Mouse (Mus musculus): ENCODE data around the gene Agtpbp1. TPM values are rescaled to one million over a fixed set of nuclear protein-coding genes. Genes with fewer than 3 reads are reported as not detected.
"Not testable (repeated sequence)": the region's sequence is repeated elsewhere in the genome, so short reads cannot be mapped to it uniquely, and the experiment has no call there.

Agtpbp1 gene
- polyA plus RNA-seq, 1 experiment, result 62.8 TPM

DNA sequence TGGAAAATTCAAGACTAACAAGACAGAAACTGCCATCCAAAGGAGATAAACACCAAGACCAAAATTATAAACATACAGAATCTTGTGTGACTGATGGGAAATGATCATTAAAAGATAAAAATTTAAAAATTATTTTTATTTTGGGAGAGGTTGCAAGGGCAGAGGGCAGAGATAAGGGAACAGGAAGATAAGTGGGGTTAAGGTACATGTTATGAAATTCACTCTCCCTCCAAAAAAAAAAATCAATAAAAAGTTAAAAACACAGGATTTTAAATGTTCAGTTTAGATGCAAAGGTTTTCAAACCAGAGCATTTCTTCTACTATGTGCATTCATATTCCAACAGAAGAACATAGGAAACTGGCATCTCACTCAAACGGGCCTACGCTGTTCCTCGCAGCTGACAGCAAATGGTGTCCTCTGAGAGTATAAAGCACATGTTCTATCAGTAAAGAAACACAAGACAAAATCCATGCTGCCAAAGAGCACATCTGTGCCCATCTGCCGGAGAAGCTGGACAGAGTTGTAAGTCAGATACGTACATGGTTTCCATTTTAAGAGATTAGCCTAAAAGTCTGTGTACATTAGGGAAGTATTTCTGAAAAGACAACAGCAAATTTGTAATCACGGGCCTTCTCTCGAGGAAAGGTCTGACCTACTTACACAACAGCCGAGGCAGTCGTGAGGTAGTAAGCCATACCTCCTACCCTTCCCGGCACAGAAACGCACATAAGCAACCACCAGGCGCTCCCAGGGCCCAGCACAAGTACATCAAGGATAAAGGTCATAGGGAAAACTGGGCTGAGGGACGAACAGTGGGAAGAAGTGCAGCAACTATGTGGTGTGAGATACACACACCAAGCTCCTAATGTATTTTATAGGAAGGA lies 104.2 kb downstream of the Agtpbp1 start:
- TF ChIP-seq CTCF (IDR thresholded peaks at IDR 0.05; ENCODE audit: borderline replicate concordance, insufficient read depth, low read length) (no peak), POLR2A (IDR thresholded peaks at IDR 0.05; ENCODE audit: low read depth, low read length) (no peak)
- peaks cover 3% of the 10 kb centered on the region; the same call in 1 of the 2 replicates for H3K4me1 ChIP-seq (ENCODE audit: control insufficient read depth, insufficient read depth, low read length)
- H3K4me3 ChIP-seq (ENCODE audit: insufficient read depth, low read length), result no peak overlapping the region
- no peak overlapping the region for H3K27ac ChIP-seq (ENCODE audit: insufficient read depth, low read length)

DNA sequence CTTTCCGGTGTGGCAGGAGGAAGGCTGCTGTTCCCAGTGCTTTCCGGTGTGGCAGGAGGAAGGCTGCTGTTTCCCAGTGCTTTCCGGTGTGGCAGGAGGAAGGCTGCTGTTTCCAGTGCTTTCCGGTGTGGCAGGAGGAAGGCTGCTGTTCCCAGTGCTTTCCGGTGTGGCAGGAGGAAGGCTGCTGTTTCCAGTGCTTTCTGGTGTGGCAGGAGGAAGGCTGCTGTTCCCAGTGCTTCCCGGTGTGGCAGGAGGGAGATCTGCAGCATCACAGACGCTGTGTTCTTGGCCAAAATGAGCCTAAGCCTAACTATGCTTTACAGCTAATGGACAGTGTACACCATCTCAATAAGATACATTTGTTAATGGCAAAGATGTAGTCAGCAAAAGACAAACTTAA lies 107.1 kb downstream of the Agtpbp1 start:
- not testable (repeated sequence) for H3K4me1 ChIP-seq (ENCODE audit: control insufficient read depth, insufficient read depth, low read length); H3K4me3 ChIP-seq (ENCODE audit: insufficient read depth, low read length); H3K27ac ChIP-seq (ENCODE audit: insufficient read depth, low read length)

DNA sequence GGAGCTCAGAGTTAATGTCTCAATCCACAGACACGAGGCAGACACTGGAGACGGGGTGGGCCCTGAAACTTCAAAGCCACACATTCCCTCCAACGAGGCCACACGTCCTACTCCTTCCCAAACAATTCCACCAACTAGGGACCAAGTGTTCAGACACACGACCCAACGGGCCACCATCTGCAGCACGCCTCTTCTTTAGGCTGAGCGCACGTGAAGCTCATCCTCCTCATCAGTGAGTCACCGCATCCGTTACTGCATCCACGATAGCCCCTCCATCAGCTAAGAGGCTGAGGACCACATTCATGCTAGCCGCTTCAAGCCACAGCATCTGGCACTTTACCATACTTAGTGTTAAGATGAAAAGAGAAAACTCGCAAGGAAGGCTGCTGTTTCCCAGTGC lies 107.6 kb downstream of the Agtpbp1 start:
- H3K4me1 ChIP-seq (ENCODE audit: control insufficient read depth, insufficient read depth, low read length), result no peaks in the 10 kb centered on the region
- TF ChIP-seq CTCF (IDR thresholded peaks at IDR 0.05; ENCODE audit: borderline replicate concordance, insufficient read depth, low read length), result no peak
- TF ChIP-seq POLR2A (IDR thresholded peaks at IDR 0.05; ENCODE audit: low read depth, low read length), result no peak
- no peak overlapping the region for H3K27ac ChIP-seq (ENCODE audit: insufficient read depth, low read length)
- H3K4me3 ChIP-seq (ENCODE audit: insufficient read depth, low read length), result no peak overlapping the region

DNA sequence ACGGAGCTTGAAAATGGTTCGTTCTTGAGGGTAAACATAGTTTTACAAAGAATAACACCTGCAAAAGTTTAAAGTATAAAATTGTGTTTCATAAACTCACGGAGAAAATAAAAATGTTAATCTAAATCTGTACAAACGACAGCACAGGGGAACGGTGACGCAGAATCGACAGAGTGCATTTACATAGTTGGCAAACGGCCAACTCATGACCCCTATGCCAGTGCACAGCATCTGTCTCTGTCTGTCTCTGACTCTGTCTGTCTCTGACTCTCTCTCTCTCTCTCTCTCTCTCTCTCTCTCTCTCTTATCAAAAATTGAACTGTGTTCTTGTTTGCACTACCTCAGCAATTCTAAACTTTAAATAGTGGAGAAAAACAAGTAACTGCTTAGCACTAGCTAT lies 110.1 kb downstream of the Agtpbp1 start:
- H3K4me1 ChIP-seq (ENCODE audit: control insufficient read depth, insufficient read depth, low read length), result no peaks in the 10 kb centered on the region
- no peak overlapping the region for H3K4me3 ChIP-seq (ENCODE audit: insufficient read depth, low read length)
- no peak overlapping the region for H3K27ac ChIP-seq (ENCODE audit: insufficient read depth, low read length)
- no peak for TF ChIP-seq CTCF (IDR thresholded peaks at IDR 0.05; ENCODE audit: borderline replicate concordance, insufficient read depth, low read length)
- TF ChIP-seq POLR2A (IDR thresholded peaks at IDR 0.05; ENCODE audit: low read depth, low read length), result no peak

DNA sequence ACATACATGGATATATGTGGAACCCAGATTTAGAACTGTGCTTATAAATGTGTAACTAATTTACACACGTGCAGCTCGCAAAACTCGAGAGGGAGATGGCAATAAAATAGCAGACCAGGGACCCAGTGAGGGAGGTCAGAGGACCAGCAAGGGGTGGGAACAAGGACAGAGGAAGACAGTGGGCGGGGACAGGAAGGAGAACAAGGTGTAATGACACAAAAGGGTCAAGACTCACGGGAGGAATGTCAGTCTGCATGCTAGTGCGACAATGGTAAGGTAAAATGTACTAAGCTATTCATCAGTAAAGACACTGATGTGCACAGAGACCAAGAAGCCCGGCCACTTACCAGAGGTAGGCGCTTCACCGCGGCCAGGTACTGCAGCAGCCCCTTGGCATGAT lies 111.7 kb downstream of the Agtpbp1 start:
- H3K4me3 ChIP-seq (ENCODE audit: insufficient read depth, low read length), result no peak overlapping the region
- TF ChIP-seq POLR2A (IDR thresholded peaks at IDR 0.05; ENCODE audit: low read depth, low read length), result no peak
- no peak for TF ChIP-seq CTCF (IDR thresholded peaks at IDR 0.05; ENCODE audit: borderline replicate concordance, insufficient read depth, low read length)
- H3K27ac ChIP-seq (ENCODE audit: insufficient read depth, low read length), result no peak overlapping the region
- H3K4me1 ChIP-seq (ENCODE audit: control insufficient read depth, insufficient read depth, low read length), result no peaks in the 10 kb centered on the region

DNA sequence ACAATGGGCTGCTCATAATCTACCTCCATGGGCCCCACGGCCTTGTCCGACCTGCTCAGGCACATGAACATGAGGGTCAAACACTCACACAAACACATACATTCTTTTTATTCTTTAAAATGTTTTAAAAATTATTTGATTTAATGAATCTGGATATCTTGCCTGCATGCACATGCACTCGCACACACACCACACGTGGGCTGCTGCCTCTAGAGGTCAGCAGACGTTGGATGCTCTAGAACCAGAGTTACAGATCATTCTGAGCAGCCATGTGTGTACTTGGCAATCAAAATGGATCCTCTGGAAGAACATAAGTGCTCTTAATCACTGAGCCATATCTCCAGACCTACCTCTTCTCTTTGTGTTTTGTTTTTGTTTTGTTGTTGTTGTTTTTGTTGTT lies 112.8 kb downstream of the Agtpbp1 start:
- no peaks in the 10 kb centered on the region for H3K4me1 ChIP-seq (ENCODE audit: control insufficient read depth, insufficient read depth, low read length)
- no peak overlapping the region for H3K27ac ChIP-seq (ENCODE audit: insufficient read depth, low read length)
- no peak overlapping the region for H3K4me3 ChIP-seq (ENCODE audit: insufficient read depth, low read length)
- TF ChIP-seq POLR2A (IDR thresholded peaks at IDR 0.05; ENCODE audit: low read depth, low read length) (no peak), CTCF (IDR thresholded peaks at IDR 0.05; ENCODE audit: borderline replicate concordance, insufficient read depth, low read length) (no peak)

DNA sequence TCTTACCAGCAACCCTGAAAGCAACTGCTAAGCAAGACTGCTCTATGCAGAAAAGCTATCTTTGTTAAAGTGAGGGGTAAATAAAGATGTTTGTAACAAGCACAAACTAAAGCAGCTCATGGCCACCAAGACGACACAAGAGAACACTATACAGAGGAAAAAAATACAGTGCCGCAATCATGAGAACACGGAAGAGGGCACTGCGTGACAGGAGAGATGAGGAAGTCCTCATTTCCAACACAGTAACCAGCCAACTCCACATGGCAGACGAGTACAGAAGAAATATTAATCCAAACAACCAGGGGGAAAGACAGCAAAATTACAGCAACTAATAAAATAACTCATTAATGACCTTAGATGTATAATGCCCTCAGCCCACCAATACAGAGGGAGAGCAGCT lies 115.3 kb downstream of the Agtpbp1 start:
- Histone ChIP-seq H3K4me1 (ENCODE audit: control insufficient read depth, insufficient read depth, low read length) (no peaks in the 10 kb centered on the region), H3K27ac (ENCODE audit: insufficient read depth, low read length) (no peak overlapping the region), H3K4me3 (ENCODE audit: insufficient read depth, low read length) (no peak overlapping the region)
- TF ChIP-seq POLR2A (IDR thresholded peaks at IDR 0.05; ENCODE audit: low read depth, low read length), result no peak
- TF ChIP-seq CTCF (IDR thresholded peaks at IDR 0.05; ENCODE audit: borderline replicate concordance, insufficient read depth, low read length), result no peak

DNA sequence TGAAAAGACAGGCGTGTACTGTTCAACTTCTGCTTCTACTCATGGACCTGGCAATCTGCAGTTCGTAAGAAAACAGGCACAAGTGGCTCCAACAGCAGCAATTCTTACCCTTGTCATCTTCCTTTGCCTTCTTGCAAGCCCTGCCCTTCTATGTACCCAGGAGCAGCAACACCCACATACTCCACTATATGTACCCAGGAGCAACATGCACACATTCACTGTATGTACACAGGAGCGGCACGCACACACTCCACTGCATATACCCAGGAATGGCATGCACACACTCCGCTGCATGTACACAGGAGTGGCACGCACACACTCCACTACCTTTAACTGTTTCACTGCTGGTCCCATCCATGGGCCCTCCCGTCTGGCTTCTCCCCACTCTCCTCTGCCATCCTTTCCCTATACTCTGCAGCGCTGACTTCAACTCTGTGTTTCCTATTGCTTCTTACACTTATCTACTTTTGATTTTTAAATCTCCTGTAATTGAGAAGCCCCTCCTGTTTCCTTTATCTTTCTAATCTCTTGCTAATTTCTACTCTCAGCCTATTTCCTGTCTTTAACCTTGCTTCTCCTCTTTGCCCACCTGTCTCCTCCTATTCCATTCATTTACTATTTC lies 116.7 kb downstream of the Agtpbp1 start:
- Histone ChIP-seq H3K27ac (ENCODE audit: insufficient read depth, low read length) (no peak overlapping the region), H3K4me1 (ENCODE audit: control insufficient read depth, insufficient read depth, low read length) (no peaks in the 10 kb centered on the region), H3K4me3 (ENCODE audit: insufficient read depth, low read length) (no peak overlapping the region)
- no peak for TF ChIP-seq POLR2A (IDR thresholded peaks at IDR 0.05; ENCODE audit: low read depth, low read length)
- TF ChIP-seq CTCF (IDR thresholded peaks at IDR 0.05; ENCODE audit: borderline replicate concordance, insufficient read depth, low read length), result no peak

DNA sequence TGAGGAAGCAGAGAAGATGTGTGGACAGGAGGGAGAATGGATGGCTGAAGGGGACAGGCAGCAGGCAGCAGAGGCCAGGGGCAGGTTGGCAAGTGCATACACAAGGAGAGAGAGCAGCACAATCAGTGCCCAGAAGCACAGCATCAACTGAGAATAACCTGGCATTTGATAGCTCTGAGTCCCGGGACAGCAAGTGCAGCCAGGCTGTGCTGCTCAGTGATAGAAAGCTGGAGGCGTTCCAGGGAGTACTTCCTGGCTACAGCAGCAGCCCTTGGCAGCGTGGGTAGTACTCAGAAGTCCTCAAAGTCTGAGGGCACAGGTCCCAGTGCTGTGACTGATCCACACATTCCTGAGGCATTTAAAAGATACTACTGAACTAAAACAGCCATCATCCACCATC lies 117.4 kb downstream of the Agtpbp1 start:
- H3K4me1 ChIP-seq (ENCODE audit: control insufficient read depth, insufficient read depth, low read length), result no peaks in the 10 kb centered on the region
- no peak for TF ChIP-seq POLR2A (IDR thresholded peaks at IDR 0.05; ENCODE audit: low read depth, low read length)
- no peak overlapping the region for H3K27ac ChIP-seq (ENCODE audit: insufficient read depth, low read length)
- H3K4me3 ChIP-seq (ENCODE audit: insufficient read depth, low read length), result no peak overlapping the region

DNA sequence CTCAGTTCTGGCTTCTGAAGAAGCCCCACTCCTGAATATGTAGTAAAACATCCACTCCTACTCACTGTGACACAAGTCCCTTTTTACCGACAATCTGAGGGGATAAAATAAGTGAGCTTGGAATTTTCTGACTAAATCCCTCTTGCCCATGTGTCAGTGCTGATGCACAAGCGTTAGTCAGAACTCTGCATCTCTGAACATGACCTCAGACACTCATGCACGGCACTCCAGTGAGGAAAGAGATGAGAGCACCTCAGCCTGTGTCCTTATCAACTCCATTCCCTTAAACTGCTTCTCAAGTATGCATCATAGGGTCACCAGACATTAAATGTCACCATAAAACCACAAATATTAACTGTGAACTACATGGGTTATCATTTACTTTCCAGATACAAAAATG lies 124.1 kb downstream of the Agtpbp1 start:
- H3K4me1 ChIP-seq (ENCODE audit: control insufficient read depth, insufficient read depth, low read length), result 0 out of 2 replicates have a peak, but pooled peaks cover 2% of the 10 kb centered on the region
- no peak for TF ChIP-seq POLR2A (IDR thresholded peaks at IDR 0.05; ENCODE audit: low read depth, low read length)
- TF ChIP-seq CTCF (IDR thresholded peaks at IDR 0.05; ENCODE audit: borderline replicate concordance, insufficient read depth, low read length), result no peak
- H3K4me3 ChIP-seq (ENCODE audit: insufficient read depth, low read length), result no peak overlapping the region
- H3K27ac ChIP-seq (ENCODE audit: insufficient read depth, low read length), result peak overlapping the region; percentile 29; the same call in 1 of the 2 replicates
